Mouse (Mus musculus): ENCODE results near the gene Atp8a1. TPM values are rescaled to one million over a fixed set of nuclear protein-coding genes. Genes with fewer than 3 reads are reported as not detected.

Gene Atp8a1
- polyA plus RNA-seq, 1 experiment from 2014 or later = 9.1 TPM

GRCm38 (mm10) chr5:67699418-67699817 is 147.8 kb downstream of the Atp8a1 start:
- ATAC-seq = no peak
- peaks cover 19% of the 10 kb centered on the region; the same call in 1 of the 2 replicates for H3K36me3 ChIP-seq (ENCODE audit: control insufficient read depth, insufficient read depth)
- 86% methylated on average over 1 of the region's 1 CpGs for WGBS

GRCm38 (mm10) chr5:67698176-67698575 is 149.1 kb downstream of the Atp8a1 start:
- TF ChIP-seq CTCF (IDR thresholded peaks at IDR 0.05; ENCODE audit: low read depth) = no peak
- WGBS = 87% methylated on average over 3 of the region's 3 CpGs
- no peak overlapping the region for H3K4me2 ChIP-seq (replicated peaks; ENCODE audit: low read depth)
- H3K9me3 ChIP-seq (ENCODE audit: control insufficient read depth) = no peaks in the 10 kb centered on the region
- H3K4me1 ChIP-seq (replicated peaks; ENCODE audit: control insufficient read depth, insufficient read depth, low read length) = no peaks in the 10 kb centered on the region
- ATAC-seq = no peak
- no peaks in the 10 kb centered on the region for H3K27me3 ChIP-seq (replicated peaks; ENCODE audit: control insufficient read depth, insufficient read depth, low read length)
- H3K36me3 ChIP-seq (ENCODE audit: control insufficient read depth, insufficient read depth) = peaks cover 19% of the 10 kb centered on the region; the same call in 1 of the 2 replicates
- no peak overlapping the region for H3K9ac ChIP-seq (ENCODE audit: low read depth, low read length)
- H3K4me3 ChIP-seq (ENCODE audit: low read depth, low read length) = no peak overlapping the region
- H3K27ac ChIP-seq (ENCODE audit: low read depth, low read length) = no peak overlapping the region

More at GRCm38 (mm10) chr5:67699418-67699817, 147.8 kb downstream of the Atp8a1 start:
- no peak overlapping the region for H3K27ac ChIP-seq (ENCODE audit: low read depth, low read length)
- no peak overlapping the region for H3K4me3 ChIP-seq (ENCODE audit: low read depth, low read length)
- H3K4me2 ChIP-seq (replicated peaks; ENCODE audit: low read depth) = no peak overlapping the region
- H3K27me3 ChIP-seq (replicated peaks; ENCODE audit: control insufficient read depth, insufficient read depth, low read length) = no peaks in the 10 kb centered on the region
- H3K9ac ChIP-seq (ENCODE audit: low read depth, low read length) = no peak overlapping the region
- H3K4me1 ChIP-seq (replicated peaks; ENCODE audit: control insufficient read depth, insufficient read depth, low read length) = no peaks in the 10 kb centered on the region
- no peak for TF ChIP-seq CTCF (IDR thresholded peaks at IDR 0.05; ENCODE audit: low read depth)
- no peaks in the 10 kb centered on the region for H3K9me3 ChIP-seq (ENCODE audit: control insufficient read depth)

- Histone ChIP-seq H3K4me2 (replicated peaks; ENCODE audit: low read depth) (no peak overlapping the region), H3K36me3 (ENCODE audit: control insufficient read depth, insufficient read depth) (peaks cover 19% of the 10 kb centered on the region; the same call in 1 of the 2 replicates), H3K27ac (ENCODE audit: low read depth, low read length) (no peak overlapping the region), H3K27me3 (replicated peaks; ENCODE audit: control insufficient read depth, insufficient read depth, low read length) (no peaks in the 10 kb centered on the region), H3K4me3 (ENCODE audit: low read depth, low read length) (no peak overlapping the region), H3K9me3 (ENCODE audit: control insufficient read depth) (no peaks in the 10 kb centered on the region), H3K4me1 (replicated peaks; ENCODE audit: control insufficient read depth, insufficient read depth, low read length) (no peaks in the 10 kb centered on the region), H3K9ac (ENCODE audit: low read depth, low read length) (no peak overlapping the region)
- no peak for TF ChIP-seq CTCF (IDR thresholded peaks at IDR 0.05; ENCODE audit: low read depth)
- 32% methylated on average over 12 of the region's 12 CpGs for WGBS
- ATAC-seq = no peak
These were observed 150.3 kb downstream of the Atp8a1 start for GRCm38 (mm10) chr5:67696741-67697596.

- whole genome bisulfite sequencing = 88% methylated on average over 14 of the region's 14 CpGs
- TF ChIP-seq CTCF (IDR thresholded peaks at IDR 0.05; ENCODE audit: low read depth) = no peak
These were observed 152.1 kb downstream of the Atp8a1 start for GRCm38 (mm10) chr5:67695055-67695710.

GRCm38 (mm10) chr5:67690336-67690735 is 156.9 kb downstream of the Atp8a1 start:
- no peaks in the 10 kb centered on the region for H3K27me3 ChIP-seq (replicated peaks; ENCODE audit: control insufficient read depth, insufficient read depth, low read length)
- ATAC-seq = no peak
- 90% methylated on average over 9 of the region's 9 CpGs for WGBS
- H3K9ac ChIP-seq (ENCODE audit: low read depth, low read length) = no peak overlapping the region
- H3K36me3 ChIP-seq (ENCODE audit: control insufficient read depth, insufficient read depth) = no peaks in the 10 kb centered on the region
- H3K9me3 ChIP-seq (ENCODE audit: control insufficient read depth) = no peaks in the 10 kb centered on the region
- no peak overlapping the region for H3K4me2 ChIP-seq (replicated peaks; ENCODE audit: low read depth)
- H3K4me1 ChIP-seq (replicated peaks; ENCODE audit: control insufficient read depth, insufficient read depth, low read length) = no peaks in the 10 kb centered on the region
- no peak overlapping the region for H3K4me3 ChIP-seq (ENCODE audit: low read depth, low read length)
- H3K27ac ChIP-seq (ENCODE audit: low read depth, low read length) = no peak overlapping the region
- TF ChIP-seq CTCF (IDR thresholded peaks at IDR 0.05; ENCODE audit: low read depth) = no peak

More at GRCm38 (mm10) chr5:67695055-67695710, 152.1 kb downstream of the Atp8a1 start:
- H3K4me1 ChIP-seq (replicated peaks; ENCODE audit: control insufficient read depth, insufficient read depth, low read length) = no peaks in the 10 kb centered on the region
- peaks cover 3% of the 10 kb centered on the region; the same call in 1 of the 2 replicates for H3K36me3 ChIP-seq (ENCODE audit: control insufficient read depth, insufficient read depth)
- no peaks in the 10 kb centered on the region for H3K27me3 ChIP-seq (replicated peaks; ENCODE audit: control insufficient read depth, insufficient read depth, low read length)
- no peak overlapping the region for H3K4me3 ChIP-seq (ENCODE audit: low read depth, low read length)
- no peak overlapping the region for H3K9ac ChIP-seq (ENCODE audit: low read depth, low read length)
- H3K27ac ChIP-seq (ENCODE audit: low read depth, low read length) = no peak overlapping the region
- H3K9me3 ChIP-seq (ENCODE audit: control insufficient read depth) = no peaks in the 10 kb centered on the region
- H3K4me2 ChIP-seq (replicated peaks; ENCODE audit: low read depth) = no peak overlapping the region
- no peak for ATAC-seq

GRCm38 (mm10) chr5:67688001-67688400 is 159.2 kb downstream of the Atp8a1 start:
- Histone ChIP-seq H3K9ac (ENCODE audit: low read depth, low read length) (no peak overlapping the region), H3K4me1 (replicated peaks; ENCODE audit: control insufficient read depth, insufficient read depth, low read length) (no peaks in the 10 kb centered on the region), H3K9me3 (ENCODE audit: control insufficient read depth) (no peaks in the 10 kb centered on the region), H3K27me3 (replicated peaks; ENCODE audit: control insufficient read depth, insufficient read depth, low read length) (no peaks in the 10 kb centered on the region), H3K4me2 (replicated peaks; ENCODE audit: low read depth) (no peak overlapping the region), H3K4me3 (ENCODE audit: low read depth, low read length) (no peak overlapping the region), H3K36me3 (ENCODE audit: control insufficient read depth, insufficient read depth) (no peaks in the 10 kb centered on the region), H3K27ac (ENCODE audit: low read depth, low read length) (no peak overlapping the region)
- 92% methylated on average over 8 of the region's 8 CpGs for WGBS
- no peak for TF ChIP-seq CTCF (IDR thresholded peaks at IDR 0.05; ENCODE audit: low read depth)
- no peak for ATAC-seq
